Mouse (Mus musculus): ENCODE measurements around the gene Zfp384.

GRCm38 (mm10) chr6:125009129-125009180, at the start of gene Zfp384:
- TF ChIP-seq CTCF (conservative IDR thresholded peaks at IDR 0.05; ENCODE audit: low read length) (no peak), NANOG (IDR thresholded peaks at IDR 0.05; ENCODE audit: borderline replicate concordance, low read length) (no peak)

Measured in E14TG2a.4 (cell line).